Mouse (Mus musculus): ENCODE measurements around the gene Mrpl58.

DNA sequence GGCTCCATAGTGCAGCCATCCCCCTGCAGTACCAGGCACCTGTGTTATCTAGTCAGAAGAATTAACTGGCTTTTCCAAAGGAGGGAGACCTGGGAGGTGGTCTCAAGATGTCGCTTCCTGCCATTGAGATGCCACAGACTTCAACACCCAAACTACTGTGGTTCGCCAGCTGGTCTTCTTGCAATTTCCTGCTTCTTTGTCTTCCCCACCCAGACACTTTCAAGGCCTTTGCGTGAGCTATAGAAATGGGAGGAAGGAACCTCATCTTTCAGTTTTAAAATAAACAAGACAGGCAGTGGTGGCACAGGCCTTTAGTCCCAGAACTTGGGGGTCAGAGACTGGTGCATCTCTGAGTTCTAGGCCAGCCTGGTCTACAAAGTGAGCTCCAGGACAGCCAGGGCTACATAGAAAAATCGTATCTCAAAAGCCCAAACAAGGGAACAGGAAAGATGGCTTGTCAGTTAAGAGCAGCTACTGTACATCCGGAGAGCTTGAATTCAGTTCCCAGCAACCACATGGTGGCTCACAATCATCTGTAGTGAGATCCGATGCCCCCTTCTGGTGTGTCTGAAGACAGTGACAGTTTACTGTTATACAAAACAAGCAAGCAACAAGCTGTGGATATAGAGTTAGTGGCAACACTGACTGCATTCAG, 4.8 kb downstream of the Mrpl58 start:
- TF ChIP-seq CTCF (conservative IDR thresholded peaks at IDR 0.05; ENCODE audit: low read length) (no peak), POU5F1 (IDR thresholded peaks at IDR 0.05; ENCODE audit: borderline replicate concordance, low read length) (no peak)

Data from E14TG2a.4 (cell line).